Mouse (Mus musculus) intestine, postnatal 0 days (tissue): ENCODE measurements around the gene Gm7271. TPM values are rescaled to one million over a fixed set of nuclear protein-coding genes. Genes with fewer than 3 reads are reported as not detected.

ENCODE experiments used
- ATAC-seq: fragments of 200-750 bp; cut with Nextera tagmentation; 2 replicates; pipeline ENCODE4 v1.8.0; 2017; ENCODE audit warnings: mild to moderate bottlenecking, moderate TSS enrichment, moderate library complexity
- H3K27ac ChIP-seq: fragments of 300-500 bp; sonication (generic); 2 replicates; pipeline ENCODE4 v1.5.1; 2014; ENCODE audit warnings: mild to moderate bottlenecking, low read depth, low read length, moderate library complexity
- H3K27me3 ChIP-seq: fragments of 300-500 bp; sonication (generic); replicated peaks from 2 replicates; pipeline ENCODE4 v1.6.1; 2014; ENCODE audit warnings: low read length, mixed read lengths; ENCODE audit not compliant: control insufficient read depth, insufficient read depth
- H3K36me3 ChIP-seq: fragments of 300-500 bp; sonication (generic); 2 replicates; pipeline ENCODE4 v1.6.1; 2014; ENCODE audit warnings: mild to moderate bottlenecking, moderate library complexity; ENCODE audit not compliant: control insufficient read depth, insufficient read depth
- H3K4me1 ChIP-seq: fragments of 300-500 bp; sonication (generic); replicated peaks from 2 replicates; pipeline ENCODE4 v1.6.1; 2014; ENCODE audit warnings: antibody characterized with exemption, low read length, mixed read lengths; ENCODE audit not compliant: control insufficient read depth, insufficient read depth
- H3K4me2 ChIP-seq: fragments of 300-500 bp; sonication (generic); replicated peaks from 2 replicates; pipeline ENCODE4 v1.6.1; 2014; ENCODE audit warnings: low read depth, mild to moderate bottlenecking, moderate library complexity
- H3K4me3 ChIP-seq: fragments of 300-500 bp; sonication (generic); 2 replicates; pipeline ENCODE4 v1.5.1; 2014; ENCODE audit warnings: low read depth, low read length
- H3K9ac ChIP-seq: fragments of 300-500 bp; sonication (generic); 2 replicates; pipeline ENCODE4 v1.6.1; 2014; ENCODE audit warnings: mild to moderate bottlenecking, low read depth, low read length
- H3K9me3 ChIP-seq: fragments of 300-500 bp; sonication (generic); 2 replicates; pipeline ENCODE4 v1.6.1; 2016; ENCODE audit warnings: mixed run types; ENCODE audit not compliant: control insufficient read depth
- CTCF ChIP-seq: sonication (generic); IDR thresholded peaks from 2 replicates; pipeline ENCODE4 v1.5.1; 2016; ENCODE audit warnings: low read depth, mild to moderate bottlenecking, control low read depth, antibody characterized with exemption, moderate library complexity
- WGBS: fragments of 180-500 bp; shearing (Covaris S2); extraction: QIAGEN DNeasy Blood & Tissue Kit; methylation state at CpG from one replicate; pipeline ENCODE4 v1.1.7; 2014; 5-methylcytosine and 5-hydroxymethylcytosine counted together
- polyA plus RNA-seq: library from polyadenylated mRNA; unstranded; fragments of >200 nt; fragmentation: Nextera tagmentation; extraction: Ambion mirVana; gene quantifications from 2 replicates; pipeline ENCODE4 v1.2.1, GENCODE M21; 2015

The Gm7271 gene
- not detected in 2 replicates for polyA plus RNA-seq

GRCm38 (mm10) chr5:76483811-76484210 lies at the start of gene Gm7271:
TSS of gene Gm7271 (plus strand) at chr5:76484040.
- Histone ChIP-seq H3K27me3 (0 out of 2 replicates have a peak, but pooled peaks cover 3% of the 10 kb centered on the region), H3K4me2 (no peak within 1 kb of the TSS), H3K27ac (no peak within 1 kb of the TSS), H3K4me1 (no peaks in the 10 kb centered on the region), H3K36me3 (no peaks in the 10 kb centered on the region), H3K9ac (no peak within 1 kb of the TSS), H3K9me3 (no peaks in the 10 kb centered on the region), H3K4me3 (no peak within 1 kb of the TSS)
- ATAC-seq, result no peak
- WGBS, result 59% methylated on average over 5 of the region's 5 CpGs
- no peak for TF ChIP-seq CTCF

- TF ChIP-seq CTCF, result no peak
- no peak overlapping the region for H3K27ac ChIP-seq
- no peaks in the 10 kb centered on the region for H3K36me3 ChIP-seq
- ATAC-seq, result no peak
- H3K4me1 ChIP-seq, result no peaks in the 10 kb centered on the region
- H3K4me3 ChIP-seq, result no peak overlapping the region
- H3K9me3 ChIP-seq, result no peaks in the 10 kb centered on the region
- H3K4me2 ChIP-seq, result no peak overlapping the region
- H3K27me3 ChIP-seq, result no peaks in the 10 kb centered on the region
- WGBS, result 79% methylated on average over 5 of the region's 5 CpGs
- no peak overlapping the region for H3K9ac ChIP-seq
Measured at GRCm38 (mm10) chr5:76437100-76437499, 46.7 kb upstream of the Gm7271 start.

- no peak overlapping the region for H3K27ac ChIP-seq
- no peak for ATAC-seq
- 88% methylated on average over 8 of the region's 8 CpGs for WGBS
Measured at GRCm38 (mm10) chr5:76437696-76438095, 46.1 kb upstream of the Gm7271 start.

GRCm38 (mm10) chr5:76441431-76441830 lies 42.4 kb upstream of the Gm7271 start:
- H3K9ac ChIP-seq, result no peak overlapping the region

More at GRCm38 (mm10) chr5:76437696-76438095, 46.1 kb upstream of the Gm7271 start:
- no peak for TF ChIP-seq CTCF
- Histone ChIP-seq H3K4me3 (no peak overlapping the region), H3K9me3 (no peaks in the 10 kb centered on the region), H3K9ac (no peak overlapping the region), H3K4me1 (no peaks in the 10 kb centered on the region), H3K27me3 (no peaks in the 10 kb centered on the region), H3K4me2 (no peak overlapping the region), H3K36me3 (no peaks in the 10 kb centered on the region)

GRCm38 (mm10) chr5:76474931-76475330 lies 8.9 kb upstream of the Gm7271 start:
- H3K4me3 ChIP-seq, result no peak overlapping the region
- no peak overlapping the region for H3K4me2 ChIP-seq
- 83% methylated on average over 2 of the region's 2 CpGs for WGBS
- no peak overlapping the region for H3K27ac ChIP-seq
- H3K4me1 ChIP-seq, result no peaks in the 10 kb centered on the region
- no peaks in the 10 kb centered on the region for H3K27me3 ChIP-seq
- no peaks in the 10 kb centered on the region for H3K36me3 ChIP-seq
- no peak overlapping the region for H3K9ac ChIP-seq
- H3K9me3 ChIP-seq, result no peaks in the 10 kb centered on the region
- TF ChIP-seq CTCF, result no peak
- ATAC-seq, result no peak

More at GRCm38 (mm10) chr5:76441431-76441830, 42.4 kb upstream of the Gm7271 start:
- H3K27me3 ChIP-seq, result no peaks in the 10 kb centered on the region
- no peak overlapping the region for H3K4me2 ChIP-seq
- no peaks in the 10 kb centered on the region for H3K4me1 ChIP-seq
- ATAC-seq, result no peak
- H3K9me3 ChIP-seq, result no peaks in the 10 kb centered on the region
- 61% methylated on average over 4 of the region's 4 CpGs for WGBS
- no peak for TF ChIP-seq CTCF
- H3K4me3 ChIP-seq, result no peak overlapping the region
- H3K36me3 ChIP-seq, result no peaks in the 10 kb centered on the region
- H3K27ac ChIP-seq, result no peak overlapping the region

GRCm38 (mm10) chr5:76476873-76477272 lies 7.0 kb upstream of the Gm7271 start:
- no peaks in the 10 kb centered on the region for H3K36me3 ChIP-seq
- no peaks in the 10 kb centered on the region for H3K27me3 ChIP-seq
- 65% methylated on average over 4 of the region's 4 CpGs for WGBS
- no peak overlapping the region for H3K4me2 ChIP-seq
- no peak overlapping the region for H3K27ac ChIP-seq
- no peaks in the 10 kb centered on the region for H3K9me3 ChIP-seq
- TF ChIP-seq CTCF, result no peak
- H3K4me1 ChIP-seq, result no peaks in the 10 kb centered on the region
- H3K9ac ChIP-seq, result no peak overlapping the region
- no peak overlapping the region for H3K4me3 ChIP-seq
- no peak for ATAC-seq

GRCm38 (mm10) chr5:76477764-76478163 lies 6.1 kb upstream of the Gm7271 start:
- ATAC-seq, result no peak
- Histone ChIP-seq H3K4me3 (no peak overlapping the region), H3K27ac (no peak overlapping the region), H3K4me2 (no peak overlapping the region), H3K9me3 (no peaks in the 10 kb centered on the region), H3K9ac (no peak overlapping the region), H3K4me1 (no peaks in the 10 kb centered on the region), H3K36me3 (no peaks in the 10 kb centered on the region), H3K27me3 (no peaks in the 10 kb centered on the region)
- 34% methylated on average over 9 of the region's 9 CpGs for WGBS
- TF ChIP-seq CTCF, result no peak
